Comparison of ENCODE assay signal across 13 mouse cellular contexts in genomic region chr6:84570039-84570438, GRCm38 (mm10). TPM values are rescaled to one million over a fixed set of nuclear protein-coding genes. Genes with fewer than 3 reads are reported as not detected.
A peak's percentile ranks its signal among the peaks of the same experiment; 100 is the strongest.
DNase-seq lines count a peak whose midpoint lies in the region; ATAC-seq and TF ChIP-seq lines count a peak whose summit lies in the region.
"Had no signal": no experiment of that assay in that cellular context is flagged by ENCODE, and none has a peak within 500 bp of the region (broad histone marks: within the 10 kb centered on the region; RNA-seq: fewer than 3 reads in every experiment).

No protein-coding gene starts in this region.

- H3K9me3 ChIP-seq in intestine, embryonic 15.5 days = no peaks in the 10 kb centered on the region
- no peaks in the 10 kb centered on the region for H3K9me3 ChIP-seq in intestine, postnatal 0 days (ENCODE audit: control insufficient read depth)
- no peaks in the 10 kb centered on the region for H3K9me3 ChIP-seq in embryonic facial prominence, embryonic 13.5 days
- no peaks in the 10 kb centered on the region for H3K9me3 ChIP-seq in limb, embryonic 11.5 days (ENCODE audit: control insufficient read depth, low read length)
- H3K9me3 ChIP-seq: liver, embryonic 12.5 days had no signal

- ATAC-seq in intestine, embryonic 15.5 days = peak; percentile 22; the same call in 1 of the 2 replicates
- no peak for ATAC-seq in intestine, postnatal 0 days
- no peak for ATAC-seq in embryonic facial prominence, embryonic 13.5 days (ENCODE audit: insufficient number of reproducible peaks, insufficient read depth, low FRiP score, low TSS enrichment, low read depth)
- ATAC-seq in limb, embryonic 11.5 days (ENCODE audit: insufficient number of reproducible peaks, low FRiP score, low TSS enrichment, low read depth) = no peak

- no peak overlapping the region for H3K27ac ChIP-seq in intestine, embryonic 15.5 days
- H3K27ac ChIP-seq in intestine, postnatal 0 days (ENCODE audit: low read depth, low read length) = no peak overlapping the region
- H3K27ac ChIP-seq in embryonic facial prominence, embryonic 13.5 days = peak overlapping the region; percentile 60; the same call in 1 of the 2 replicates
- H3K27ac ChIP-seq in limb, embryonic 11.5 days (replicated peaks; ENCODE audit: low read depth, low read length) = 0 out of 2 replicates have a peak overlapping the region, but pooled peaks have one; percentile 4
- H3K27ac ChIP-seq: liver, embryonic 12.5 days had no signal

- 0 out of 2 replicates have a peak, but pooled peaks cover 9% of the 10 kb centered on the region for H3K4me1 ChIP-seq in intestine, embryonic 15.5 days (replicated peaks)
- no peaks in the 10 kb centered on the region for H3K4me1 ChIP-seq in intestine, postnatal 0 days (replicated peaks; ENCODE audit: control insufficient read depth, insufficient read depth, low read length)
- peaks cover 52% of the 10 kb centered on the region for H3K4me1 ChIP-seq in embryonic facial prominence, embryonic 13.5 days
- peaks cover 25% of the 10 kb centered on the region for H3K4me1 ChIP-seq in limb, embryonic 11.5 days (ENCODE audit: control insufficient read depth, insufficient read depth, low read length)

- H3K36me3 ChIP-seq in intestine, embryonic 15.5 days = no peaks in the 10 kb centered on the region
- H3K36me3 ChIP-seq in intestine, postnatal 0 days (ENCODE audit: control insufficient read depth, insufficient read depth) = no peaks in the 10 kb centered on the region; the same call in 1 of the 2 replicates
- H3K36me3 ChIP-seq in embryonic facial prominence, embryonic 13.5 days = peaks cover 31% of the 10 kb centered on the region
- H3K36me3 ChIP-seq in limb, embryonic 11.5 days (ENCODE audit: control insufficient read depth, insufficient read depth, low read length) = 0 out of 2 replicates have a peak, but pooled peaks cover 3% of the 10 kb centered on the region
- H3K36me3 ChIP-seq: liver, embryonic 12.5 days had no signal

- H3K4me2 ChIP-seq in intestine, embryonic 15.5 days (replicated peaks) = no peak overlapping the region
- no peak overlapping the region for H3K4me2 ChIP-seq in intestine, postnatal 0 days (replicated peaks; ENCODE audit: low read depth)
- H3K4me2 ChIP-seq in embryonic facial prominence, embryonic 13.5 days = no peak overlapping the region
- H3K4me2 ChIP-seq in limb, embryonic 11.5 days (ENCODE audit: low read depth, severe bottlenecking) = no peak overlapping the region
- H3K4me2 ChIP-seq: liver, embryonic 12.5 days had no signal

- no peak overlapping the region for H3K4me3 ChIP-seq in intestine, embryonic 15.5 days (replicated peaks)
- no peak overlapping the region for H3K4me3 ChIP-seq in intestine, postnatal 0 days (ENCODE audit: low read depth, low read length)
- no peak overlapping the region for H3K4me3 ChIP-seq in embryonic facial prominence, embryonic 13.5 days
- no peak overlapping the region for H3K4me3 ChIP-seq in limb, embryonic 11.5 days (ENCODE audit: low read depth, low read length)
- H3K4me3 ChIP-seq: liver, embryonic 12.5 days had no signal

- peak; percentile 26 for DNase-seq in brain, embryonic 14.5 days (ENCODE audit: low read depth)
- DNase-seq in limb, embryonic 11.5 days (ENCODE audit: low spot score) = no peak
- DNase-seq in adrenal gland, postnatal 10 days = no peak
- no peak for DNase-seq in left cerebral cortex, postnatal 4 days
- DNase-seq: adrenal gland, postnatal 14 days; kidney, adult 18-20 months; right cerebral cortex, postnatal 14 days had no signal

- H3K9ac ChIP-seq in intestine, embryonic 15.5 days = no peak overlapping the region
- H3K9ac ChIP-seq in intestine, postnatal 0 days (ENCODE audit: low read depth, low read length) = no peak overlapping the region
- peak overlapping the region; percentile 53; the same call in 1 of the 2 replicates for H3K9ac ChIP-seq in embryonic facial prominence, embryonic 13.5 days
- H3K9ac ChIP-seq in limb, embryonic 11.5 days (ENCODE audit: low read length) = no peak overlapping the region
- H3K9ac ChIP-seq: liver, embryonic 12.5 days had no signal

- H3K27me3 ChIP-seq in intestine, embryonic 15.5 days (replicated peaks) = no peaks in the 10 kb centered on the region; the same call in 1 of the 2 replicates
- H3K27me3 ChIP-seq in intestine, postnatal 0 days (replicated peaks; ENCODE audit: control insufficient read depth, insufficient read depth, low read length) = no peaks in the 10 kb centered on the region
- no peaks in the 10 kb centered on the region for H3K27me3 ChIP-seq in embryonic facial prominence, embryonic 13.5 days
- no peaks in the 10 kb centered on the region; the same call in 1 of the 2 replicates for H3K27me3 ChIP-seq in limb, embryonic 11.5 days (ENCODE audit: control insufficient read depth, insufficient read depth, low read length)

- no peak for TF ChIP-seq POLR2A in brain, embryonic 14.5 days (IDR thresholded peaks at IDR 0.05; ENCODE audit: borderline replicate concordance, extremely low read depth, insufficient read depth, insufficient read length, poor library complexity, severe bottlenecking)

- TF ChIP-seq CTCF in intestine, postnatal 0 days (IDR thresholded peaks at IDR 0.05; ENCODE audit: low read depth) = no peak
- no peak for TF ChIP-seq CTCF in brain, embryonic 14.5 days (IDR thresholded peaks at IDR 0.05; ENCODE audit: borderline replicate concordance, extremely low read depth, insufficient read depth, insufficient read length)

- 41% methylated on average over 3 of the region's 3 CpGs for WGBS in intestine, embryonic 15.5 days
- 39% methylated on average over 3 of the region's 3 CpGs for WGBS in intestine, postnatal 0 days
- 38% methylated on average over 3 of the region's 3 CpGs for WGBS in embryonic facial prominence, embryonic 13.5 days
- WGBS in limb, embryonic 11.5 days = 42% methylated on average over 3 of the region's 3 CpGs

- intact Hi-C loops in left cerebral cortex, postnatal 4 days (cut with DNase I) = no loop called here

RNA-seq across cellular contexts. Expression of gene Cyp26b1, which starts 23.7 kb away (rescaled TPM):
- polyA plus RNA-seq in intestine, embryonic 15.5 days (2015; fragmentation: Nextera tagmentation; extraction: Ambion mirVana) = 2.0 and 2.6 TPM in 2 replicates
- 0.46 and 0.50 TPM in 2 replicates for polyA plus RNA-seq in intestine, postnatal 0 days (2015; fragmentation: Nextera tagmentation; extraction: Ambion mirVana)
- 10.0 and 56.1 TPM in 2 replicates for polyA plus RNA-seq in brain, embryonic 14.5 days (2012; rRNA removed)
- 38.0 and 38.9 TPM in 2 replicates for polyA plus RNA-seq in embryonic facial prominence, embryonic 13.5 days (2015; fragmentation: Nextera tagmentation; extraction: Ambion mirVana)
- 35.0 and 37.6 TPM in 2 replicates for polyA plus RNA-seq in limb, embryonic 11.5 days (2014; fragmentation: Nextera tagmentation; extraction: Ambion mirVana)
- 1 to 10 TPM; 3.8 to 6.1 TPM for total RNA-seq in adrenal gland, postnatal 10 days (2021)
- 10 to 100 TPM; 28.9 to 29.7 TPM for total RNA-seq in left cerebral cortex, postnatal 4 days (2021)
- total RNA-seq: CH12.LX; megakaryocyte, adult 5-6 weeks had no signal

Comparison
In these comparisons a context has a peak if more than half of its experiments do, and no peak if none do; other contexts are left out.
1. H3K27ac ChIP-seq: peak in embryonic facial prominence, embryonic 13.5 days (single experiment) and limb, embryonic 11.5 days (single experiment); none in intestine, embryonic 15.5 days (single experiment) and intestine, postnatal 0 days (single experiment).